Mouse (Mus musculus) heart, embryonic 14.5 days (tissue): ENCODE results near the gene Skor1. TPM values are rescaled to one million over a fixed set of nuclear protein-coding genes. Genes with fewer than 3 reads are reported as not detected.
A peak's percentile ranks its signal among the peaks of the same experiment; 100 is the strongest.

Experiments
- ATAC-seq: fragments of 200-750 bp; cut with Nextera tagmentation; 2 replicates; pipeline ENCODE4 v1.8.0; 2017; ENCODE audit warnings: low read depth, moderate TSS enrichment; ENCODE audit not compliant: insufficient number of reproducible peaks, insufficient read depth, low FRiP score
- H3K27ac ChIP-seq, 2 experiments: fragments of 200-500 bp in 1 of 2; fragments of 300-500 bp in 1 of 2; sonication (generic) in 1 of 2; replicated peaks in 1 of 2; 2 replicates each; pipeline ENCODE4 v1.5.1; 2012 to 2014; ENCODE audit warnings: low read depth in 2 of 2, low read length in 2 of 2, control low read depth in 1 of 2, mild to moderate bottlenecking in 1 of 2, mixed read lengths in 1 of 2; ENCODE audit not compliant: control insufficient read depth in 1 of 2, insufficient read depth in 1 of 2
- H3K27me3 ChIP-seq: fragments of 300-500 bp; sonication (generic); 2 replicates; pipeline ENCODE4 v1.6.1; 2014; ENCODE audit warnings: mild to moderate bottlenecking, low read length, control low read depth; ENCODE audit not compliant: control insufficient read depth, insufficient read depth
- H3K36me3 ChIP-seq: fragments of 300-500 bp; sonication (generic); 2 replicates; pipeline ENCODE4 v1.6.1; 2014; ENCODE audit warnings: mild to moderate bottlenecking, control low read depth, low read length, mixed read lengths; ENCODE audit not compliant: control insufficient read depth, insufficient read depth
- H3K4me1 ChIP-seq, 2 experiments: fragments of 200-500 bp in 1 of 2; fragments of 300-500 bp in 1 of 2; sonication (generic) in 1 of 2; 2 replicates each; pipeline ENCODE4 v1.6.1; 2012 to 2014; ENCODE audit warnings: low read length in 2 of 2, control low read depth in 1 of 2, mixed read lengths in 1 of 2; ENCODE audit not compliant: control insufficient read depth in 2 of 2, insufficient read depth in 2 of 2
- H3K4me2 ChIP-seq: fragments of 300-500 bp; sonication (generic); 2 replicates; pipeline ENCODE4 v1.6.1; 2014; ENCODE audit warnings: mild to moderate bottlenecking, low read length
- H3K4me3 ChIP-seq, 2 experiments: fragments of 200-500 bp in 1 of 2; fragments of 300-500 bp in 1 of 2; sonication (generic) in 1 of 2; 2 replicates each; pipeline ENCODE4 v1.5.1; 2012 to 2014; ENCODE audit warnings: low read length in 2 of 2, mild to moderate bottlenecking in 2 of 2, control low read depth in 1 of 2, low read depth in 1 of 2, moderate library complexity in 1 of 2; ENCODE audit not compliant: control insufficient read depth in 1 of 2, insufficient read depth in 1 of 2
- H3K9ac ChIP-seq: fragments of 300-500 bp; sonication (generic); 2 replicates; pipeline ENCODE4 v1.6.1; 2014; ENCODE audit warnings: mild to moderate bottlenecking, low read length
- H3K9me3 ChIP-seq: fragments of 300-500 bp; sonication (generic); 2 replicates; pipeline ENCODE4 v1.6.1; 2016; ENCODE audit warnings: low read length, control low read depth; ENCODE audit not compliant: control insufficient read depth
- WGBS: fragments of 180-500 bp; shearing (Covaris S2); extraction: QIAGEN DNeasy Blood & Tissue Kit; methylation state at CpG from one replicate; pipeline ENCODE4 v1.1.7; 2014; 5-methylcytosine and 5-hydroxymethylcytosine counted together
- polyA plus RNA-seq: library from polyadenylated mRNA; unstranded; fragments of >200 nt; fragmentation: Nextera tagmentation; extraction: Ambion mirVana; gene quantifications from 2 replicates; pipeline ENCODE4 v1.2.1, GENCODE M21; 2014

The Skor1 gene
- polyA plus RNA-seq, 1 experiment from 2014 or later: not detected

DNA sequence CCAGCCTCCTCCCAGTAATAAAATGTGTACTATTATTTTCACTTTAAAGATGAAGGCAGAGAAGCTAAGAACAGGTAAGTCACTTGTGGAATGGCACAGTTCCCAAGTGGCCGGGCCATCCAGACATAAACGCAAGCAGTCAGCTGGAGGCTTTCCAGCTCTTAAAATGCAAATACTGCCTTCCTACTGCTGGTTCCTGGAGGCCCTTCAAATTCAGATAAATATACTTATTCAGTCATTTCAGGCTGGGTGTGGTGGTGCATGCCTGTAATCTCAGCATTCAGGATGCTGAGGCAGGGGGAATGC is 39.0 kb downstream of the Skor1 start:
- no peaks in the 10 kb centered on the region for H3K9me3 ChIP-seq
- H3K4me3 ChIP-seq: 0 out of 4 replicates have a peak overlapping the region, but pooled peaks of 1 of the 2 experiments have one; percentile 67
- WGBS: 3% methylated on average over 2 of the region's 2 CpGs
- no peak for ATAC-seq
- H3K4me2 ChIP-seq: peak overlapping the region; percentile 73
- peaks cover 9 to 18% of the 10 kb centered on the region in 2 experiments for H3K4me1 ChIP-seq
- H3K9ac ChIP-seq: 0 out of 2 replicates have a peak overlapping the region, but pooled peaks have one; percentile 90
- no peaks in the 10 kb centered on the region for H3K36me3 ChIP-seq
- peak overlapping the region; percentile 98 to 100 for H3K27ac ChIP-seq
- no peaks in the 10 kb centered on the region for H3K27me3 ChIP-seq

DNA sequence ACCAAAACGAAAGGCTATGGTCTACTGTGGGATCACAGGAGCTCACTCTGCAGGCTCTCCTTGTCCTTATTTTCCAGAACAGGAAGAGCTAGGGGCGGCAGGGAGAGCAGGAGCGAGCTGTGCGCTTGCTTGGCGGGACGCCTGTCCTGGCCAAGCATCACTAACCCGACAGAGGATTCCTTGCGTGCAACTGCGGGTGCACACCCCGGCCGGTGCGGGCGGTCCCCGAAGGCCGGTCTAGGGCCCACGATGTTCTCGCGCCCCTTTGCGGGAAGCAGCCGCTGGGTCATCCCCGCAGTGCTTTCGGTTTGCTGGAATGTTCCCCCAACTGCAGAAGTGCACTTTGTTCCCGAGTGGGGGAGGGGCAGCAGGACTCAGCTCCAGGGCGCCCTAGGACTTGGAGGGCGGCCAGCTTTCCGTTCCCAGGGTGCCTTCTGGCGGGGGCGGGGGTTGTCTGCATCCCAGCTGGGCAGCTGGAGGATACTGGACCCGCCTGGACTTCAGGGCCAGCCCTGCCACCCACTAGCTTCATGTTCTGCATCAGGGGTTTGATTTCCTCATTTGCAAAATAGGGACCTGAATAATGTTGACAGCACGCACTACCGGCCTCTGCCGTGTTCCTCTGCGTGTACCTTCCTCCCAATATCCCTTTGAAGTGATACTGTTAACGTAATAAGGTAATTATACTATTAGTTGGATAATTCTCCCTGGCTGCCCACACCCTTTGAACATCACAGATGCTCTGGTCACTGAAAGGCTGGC is 39.6 kb downstream of the Skor1 start:
- no peaks in the 10 kb centered on the region for H3K9me3 ChIP-seq
- ATAC-seq: peak; percentile 90

DNA sequence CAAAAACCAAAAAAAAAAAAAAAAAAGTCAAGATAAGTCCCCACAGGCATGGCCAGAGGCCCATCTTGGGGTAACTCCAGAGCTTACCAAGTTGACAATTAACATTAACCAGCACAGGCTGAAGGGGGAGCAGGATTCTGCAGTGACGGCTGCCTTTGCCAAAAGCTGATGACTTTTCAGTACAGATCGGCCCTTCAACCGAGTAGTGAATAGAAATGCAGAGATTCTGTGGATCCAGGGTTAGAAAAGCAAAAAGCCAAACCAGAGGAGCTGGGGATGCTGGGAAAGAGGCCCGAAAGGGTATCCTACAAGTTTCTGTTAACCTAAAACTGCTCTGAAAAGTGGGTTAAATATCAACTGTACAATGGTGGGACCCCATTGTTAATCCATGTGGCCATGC is 40.2 kb downstream of the Skor1 start:
- peak; percentile 47; the same call in 1 of the 2 replicates for ATAC-seq

More for the DNA sequence above, 39.6 kb downstream of the Skor1 start:
- Histone ChIP-seq H3K27me3 (no peaks in the 10 kb centered on the region), H3K36me3 (no peaks in the 10 kb centered on the region), H3K4me3 (peak overlapping the region; percentile 57 to 67), H3K4me1 (peaks cover 9 to 18% of the 10 kb centered on the region in 2 experiments), H3K9ac (peak overlapping the region; percentile 90), H3K27ac (peak overlapping the region; percentile 98 to 100), H3K4me2 (peak overlapping the region; percentile 73)
- WGBS: 2% methylated on average over 34 of the region's 34 CpGs

DNA sequence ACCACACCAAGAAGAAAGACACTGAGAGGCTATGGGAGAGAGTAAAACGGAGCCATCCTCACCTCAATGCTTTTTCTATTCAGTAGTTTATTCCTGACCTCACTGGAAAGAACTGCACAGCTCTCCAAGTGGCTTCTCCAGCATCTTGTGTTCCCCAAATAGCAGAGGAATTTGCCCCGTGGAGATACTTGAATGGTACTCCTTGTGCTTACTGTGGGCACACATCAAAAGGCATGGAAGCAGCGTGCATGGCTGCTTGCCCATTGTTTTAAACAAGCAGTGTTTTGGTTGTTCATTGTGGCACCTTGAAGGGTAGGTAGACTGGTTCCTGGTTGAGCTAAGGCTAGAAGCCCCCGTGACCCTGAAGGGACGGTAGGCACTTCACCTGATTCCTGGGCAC is 48.1 kb downstream of the Skor1 start:
- Histone ChIP-seq H3K4me2 (no peak overlapping the region), H3K27me3 (no peaks in the 10 kb centered on the region), H3K4me1 (peaks cover 5 to 9% of the 10 kb centered on the region in 2 experiments; a peak in 3 of 4 replicates), H3K36me3 (no peaks in the 10 kb centered on the region), H3K4me3 (no peak overlapping the region), H3K27ac (no peak overlapping the region), H3K9ac (no peak overlapping the region), H3K9me3 (0 out of 2 replicates have a peak, but pooled peaks cover 3% of the 10 kb centered on the region)
- 67% methylated on average over 5 of the region's 5 CpGs for WGBS
- no peak for ATAC-seq

More for the DNA sequence above, 40.2 kb downstream of the Skor1 start:
- peak overlapping the region; percentile 73 for H3K4me2 ChIP-seq
- peaks cover 9 to 18% of the 10 kb centered on the region in 2 experiments for H3K4me1 ChIP-seq
- H3K27ac ChIP-seq: peak overlapping the region; percentile 98 to 100
- H3K27me3 ChIP-seq: no peaks in the 10 kb centered on the region
- no peaks in the 10 kb centered on the region for H3K9me3 ChIP-seq
- H3K9ac ChIP-seq: peak overlapping the region; percentile 90
- peak overlapping the region; percentile 57 to 67 for H3K4me3 ChIP-seq
- WGBS: 21% methylated on average over 4 of the region's 4 CpGs
- H3K36me3 ChIP-seq: no peaks in the 10 kb centered on the region

DNA sequence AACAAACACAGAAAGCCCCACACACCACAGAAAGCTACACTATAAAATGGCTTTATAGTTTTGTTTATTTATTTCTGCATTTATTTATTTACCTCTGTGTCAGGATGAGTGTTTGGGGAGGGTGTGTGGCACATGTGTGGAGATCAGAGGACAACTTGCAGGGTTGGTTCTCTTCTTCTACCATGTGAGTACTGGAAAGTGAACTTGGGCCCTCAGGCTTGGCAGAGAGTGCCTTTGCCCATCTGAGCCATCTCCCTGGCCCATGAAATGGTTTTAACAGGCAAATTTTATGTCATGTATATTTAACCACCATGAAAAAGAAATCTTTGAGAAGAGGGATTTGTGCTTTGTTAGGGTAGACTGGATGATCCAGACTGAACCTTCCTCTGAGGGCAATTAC is 48.9 kb downstream of the Skor1 start:
- H3K27ac ChIP-seq: no peak overlapping the region
- no peak overlapping the region for H3K9ac ChIP-seq
- H3K4me2 ChIP-seq: no peak overlapping the region
- no peaks in the 10 kb centered on the region for H3K27me3 ChIP-seq
- H3K36me3 ChIP-seq: no peaks in the 10 kb centered on the region
- H3K4me1 ChIP-seq: peaks cover 5 to 9% of the 10 kb centered on the region in 2 experiments; a peak in 3 of 4 replicates
- ATAC-seq: no peak
- no peak overlapping the region for H3K4me3 ChIP-seq
- 0 out of 2 replicates have a peak, but pooled peaks cover 3% of the 10 kb centered on the region for H3K9me3 ChIP-seq

DNA sequence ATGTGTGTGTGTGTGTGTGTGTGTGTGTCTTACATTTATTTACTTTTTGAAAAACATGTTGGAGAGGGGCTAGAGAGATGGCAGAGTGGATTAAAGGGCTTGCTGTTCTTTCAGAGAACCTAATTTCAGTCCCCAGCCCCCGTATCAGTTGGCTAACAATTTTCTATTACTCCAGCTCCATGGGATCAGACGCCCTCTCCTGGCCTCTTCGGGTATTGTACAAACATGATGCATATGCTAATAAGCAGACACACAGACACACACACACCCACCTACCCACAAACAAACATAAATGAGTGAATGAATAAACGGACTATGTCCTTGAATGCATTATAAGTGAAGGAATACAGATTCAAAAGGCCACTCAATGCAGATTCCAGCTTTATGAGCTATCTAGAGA is 49.4 kb downstream of the Skor1 start:
- peaks cover 5 to 9% of the 10 kb centered on the region in 2 experiments; a peak in 3 of 4 replicates for H3K4me1 ChIP-seq
- no peak overlapping the region for H3K27ac ChIP-seq
- H3K9me3 ChIP-seq: 0 out of 2 replicates have a peak, but pooled peaks cover 3% of the 10 kb centered on the region
- H3K9ac ChIP-seq: no peak overlapping the region
- H3K4me2 ChIP-seq: no peak overlapping the region
- H3K4me3 ChIP-seq: no peak overlapping the region
- WGBS: 89% methylated on average over 4 of the region's 4 CpGs
- no peak for ATAC-seq
- H3K36me3 ChIP-seq: no peaks in the 10 kb centered on the region
- no peaks in the 10 kb centered on the region for H3K27me3 ChIP-seq

DNA sequence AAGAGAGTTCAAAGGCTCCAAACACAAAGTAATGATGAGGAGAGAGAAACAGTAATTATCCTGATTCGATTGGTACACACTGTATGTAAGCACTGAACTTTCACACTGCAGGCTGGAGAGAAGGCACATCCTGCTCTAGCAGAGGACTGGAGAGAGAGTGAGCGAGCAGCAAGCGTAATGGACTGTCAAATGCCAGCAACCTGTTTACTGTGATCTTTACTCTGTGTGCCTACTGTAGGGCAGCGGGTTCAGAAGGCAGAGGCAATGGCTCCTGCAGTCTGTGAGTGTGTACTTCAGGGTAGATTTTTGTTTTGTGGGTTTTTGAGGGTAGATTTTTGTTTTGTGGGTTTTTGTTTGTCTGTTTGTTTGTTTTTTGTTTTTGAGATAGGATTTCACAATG is 49.9 kb downstream of the Skor1 start:
- Histone ChIP-seq H3K4me2 (no peak overlapping the region), H3K27ac (no peak overlapping the region), H3K4me3 (no peak overlapping the region), H3K27me3 (no peaks in the 10 kb centered on the region), H3K9me3 (0 out of 2 replicates have a peak, but pooled peaks cover 3% of the 10 kb centered on the region), H3K36me3 (no peaks in the 10 kb centered on the region), H3K4me1 (peaks cover 5 to 9% of the 10 kb centered on the region in 2 experiments; a peak in 3 of 4 replicates), H3K9ac (no peak overlapping the region)
- WGBS: 86% methylated on average over 4 of the region's 4 CpGs
- no peak for ATAC-seq
